Mouse (Mus musculus) heart, postnatal 14 days (tissue): ENCODE data around the gene Mto1. TPM values are rescaled to one million over a fixed set of nuclear protein-coding genes. Genes with fewer than 3 reads are reported as not detected.

Experiments used
- microRNA-seq, 2 experiments: library from miRNA; unstranded; fragments of <30 nt; microRNA quantifications; one replicate each; pipeline ENCODE4 v1.2.0; 2021 to 2022
- total RNA-seq, 2 experiments: library from RNA; stranded (reverse); gene quantifications; 2 replicates each; pipeline ENCODE4 v1.2.3; 2021

Mto1 gene
- total RNA-seq, 2 experiments from 2014 or later, result 20.6 to 23.5 TPM

Small RNA genes within 50 kb of the gene (microRNA-seq; reads per million reads assigned to microRNA genes)
- gene Gm26377, result 0 reads per million in 2 experiments

Other genes with a start within 250 kb of the Mto1 start
- gene Gsta1, start 217.6 kb upstream of the Mto1 start, total RNA-seq, result under 1 TPM in 1 of 2 experiments, not detected in 1; 0.55 TPM
- not detected for gene Gm3776, start 191.1 kb upstream of the Mto1 start, total RNA-seq
- not detected for gene Gm10639, start 158.3 kb upstream of the Mto1 start, total RNA-seq
- gene Omt2a, start 133.4 kb upstream of the Mto1 start, total RNA-seq, result not detected
- not detected for gene Omt2b, start 120.6 kb upstream of the Mto1 start, total RNA-seq
- not detected for gene Gsta2, start 92.4 kb upstream of the Mto1 start, total RNA-seq
- not detected for gene Dppa5a, start 80.0 kb upstream of the Mto1 start, total RNA-seq
- not detected for gene Ooep, start 69.5 kb upstream of the Mto1 start, total RNA-seq
- not detected for gene Ddx43, start 52.4 kb upstream of the Mto1 start, total RNA-seq
- gene Cgas, start 5.0 kb upstream of the Mto1 start, total RNA-seq, result under 1 TPM; 0.45 to 0.68 TPM
- gene Gm17324, start 578 bp downstream of the Mto1 start, total RNA-seq, result not detected
- 1,000 to 10,000 TPM; 1,986 to 2,287 TPM for gene Eef1a1, start 40.9 kb downstream of the Mto1 start, total RNA-seq
- gene Slc17a5, start 139.8 kb downstream of the Mto1 start, total RNA-seq, result 1 to 10 TPM; 5.7 to 6.9 TPM
- 1 to 10 TPM; 7.0 to 7.1 TPM for gene Cd109, start 167.3 kb downstream of the Mto1 start, total RNA-seq